Mouse (Mus musculus) CD4-positive, CD25-positive, alpha-beta regulatory T cell, adult 2 months (primary cell): Measurements from ENCODE around the gene Fev.

Source experiments
- DNase-seq: peaks from one replicate; pipeline ENCODE4 v3.0.0-alpha.2; 2012; ENCODE audit warnings: low read depth, low spot score

Fev gene

GRCm38 (mm10) chr1:74885369-74886042 lies at the start of gene Fev:
Fev (minus strand) TSS chr1:74885419.
- no peak for DNase-seq

- no peak for DNase-seq
These were observed 42.5 kb upstream of the Fev start for GRCm38 (mm10) chr1:74927621-74928296.

GRCm38 (mm10) chr1:74926721-74927120 lies 41.5 kb upstream of the Fev start:
- peak; percentile 13 for DNase-seq

GRCm38 (mm10) chr1:74924464-74924863 lies 39.2 kb upstream of the Fev start:
- no peak for DNase-seq

GRCm38 (mm10) chr1:74915706-74916105 lies 30.5 kb upstream of the Fev start:
- no peak for DNase-seq

- DNase-seq, result no peak
These were observed 17.0 kb upstream of the Fev start for GRCm38 (mm10) chr1:74902191-74902590.

- DNase-seq, result peak; percentile 65
These were observed 16.5 kb upstream of the Fev start for GRCm38 (mm10) chr1:74901686-74902085.

- no peak for DNase-seq
These were observed 15.4 kb upstream of the Fev start for GRCm38 (mm10) chr1:74900341-74901285.

GRCm38 (mm10) chr1:74898656-74899431 lies 13.6 kb upstream of the Fev start:
- no peak for DNase-seq

- DNase-seq, result no peak
These were observed 12.8 kb upstream of the Fev start for GRCm38 (mm10) chr1:74897976-74898375.

GRCm38 (mm10) chr1:74894966-74895365 lies 9.7 kb upstream of the Fev start:
- peak; percentile 67 for DNase-seq

GRCm38 (mm10) chr1:74893134-74893855 lies 8.1 kb upstream of the Fev start, which contains the start of gene Cryba2:
Cryba2 (minus strand) TSS chr1:74893143.
- peak; percentile 47 for DNase-seq

- DNase-seq, result no peak
These were observed 7.3 kb upstream of the Fev start for GRCm38 (mm10) chr1:74892351-74893133.

GRCm38 (mm10) chr1:74891513-74891912 lies 6.3 kb upstream of the Fev start:
- peak; percentile 15 for DNase-seq

GRCm38 (mm10) chr1:74884196-74885141 lies 750 bp downstream of the Fev start:
- no peak for DNase-seq

GRCm38 (mm10) chr1:74883441-74883840 lies 1.8 kb downstream of the Fev start:
- DNase-seq, result no peak

GRCm38 (mm10) chr1:74882828-74883227 lies 2.4 kb downstream of the Fev start:
- no peak for DNase-seq

GRCm38 (mm10) chr1:74882055-74882734 lies 3.0 kb downstream of the Fev start:
- DNase-seq, result no peak
